Mouse (Mus musculus): ENCODE measurements around the gene Smarcb1. TPM values are rescaled to one million over a fixed set of nuclear protein-coding genes. Genes with fewer than 3 reads are reported as not detected.

Gene Smarcb1
- total and polyA plus RNA-seq, 3 experiments, result 48.4 to 254 (median 55.7) TPM

DNA sequence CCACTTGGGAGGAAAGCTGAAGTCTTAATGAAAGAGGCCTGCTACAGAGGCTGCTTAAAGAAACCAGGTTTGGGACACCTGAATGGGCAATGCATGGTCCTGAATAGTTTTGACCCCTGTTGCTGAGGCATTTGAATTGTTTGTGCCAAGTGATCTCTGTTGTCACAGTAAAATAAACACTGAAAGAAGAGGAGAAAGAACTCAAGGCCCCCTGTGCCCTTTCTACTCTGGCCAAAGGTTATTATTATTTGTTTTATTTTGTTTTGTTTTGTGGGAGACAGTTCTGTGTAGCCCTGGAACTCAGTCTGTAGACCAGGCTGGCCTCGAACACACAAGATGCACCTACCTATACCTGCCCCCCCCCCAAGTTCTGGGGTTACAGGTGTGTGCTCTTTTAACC, 13.6 kb upstream of the Smarcb1 start:
- H3K36me3 ChIP-seq (replicated peaks), result peaks cover 23% of the 10 kb centered on the region
- ATAC-seq (ENCODE audit: extremely low read depth, insufficient number of reproducible peaks, low FRiP score, poor library complexity, severe bottlenecking) (no peak), DNase-seq (ENCODE audit: low spot score) (no peak)
- TF ChIP-seq POLR2AphosphoS5 (IDR thresholded peaks at IDR 0.05; ENCODE audit: insufficient replicate concordance, low read depth, low read length), result no peak
- TF ChIP-seq CTCF (IDR thresholded peaks at IDR 0.05; ENCODE audit: low read depth, low read length), result no peak
- TF ChIP-seq GATA1 (IDR thresholded peaks at IDR 0.05; ENCODE audit: borderline replicate concordance, low read length), result no peak
- no peak for TF ChIP-seq GATA2 (IDR thresholded peaks at IDR 0.05; ENCODE audit: borderline replicate concordance, low read depth, low read length)
- no peak for TF ChIP-seq TAL1 (conservative IDR thresholded peaks at IDR 0.05; ENCODE audit: low read depth, low read length)
- H3K27me3 ChIP-seq (ENCODE audit: insufficient read depth, low read length), result peaks cover 32% of the 10 kb centered on the region
- peaks cover 61% of the 10 kb centered on the region for H3K4me1 ChIP-seq (ENCODE audit: insufficient read depth, low read depth, low read length)
- H3K9me3 ChIP-seq (replicated peaks), result no peaks in the 10 kb centered on the region
- no peak overlapping the region for H3K4me3 ChIP-seq (ENCODE audit: low read depth, low read length)

DNA sequence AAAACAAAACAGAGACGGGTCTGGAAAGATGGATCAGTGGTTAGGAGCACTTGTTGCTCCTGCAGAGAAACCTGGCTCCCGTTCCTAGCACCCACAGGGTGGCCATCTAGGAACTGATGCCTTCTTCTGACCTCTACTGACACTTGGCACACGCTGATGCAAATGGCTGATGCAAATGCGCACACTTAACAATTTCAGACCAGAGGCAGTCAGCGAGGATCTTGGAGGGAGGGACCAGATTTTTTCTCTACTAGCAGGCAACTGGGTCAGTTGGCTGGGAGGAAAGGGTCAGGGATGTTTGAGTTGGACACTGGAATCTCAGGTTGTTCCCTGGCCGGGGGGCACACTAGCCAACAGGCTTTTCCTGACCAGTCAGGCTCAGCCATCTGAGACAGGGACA, 11.5 kb upstream of the Smarcb1 start, which contains the start of gene Chchd10:
Chchd10 (plus strand) TSS at position 240 of the 400 bp plus-strand sequence.
- Histone ChIP-seq H3K27me3 (ENCODE audit: insufficient read depth, low read length) (peaks cover 52% of the 10 kb centered on the region), H3K9me3 (replicated peaks) (no peaks in the 10 kb centered on the region), H3K36me3 (replicated peaks) (peaks cover 10% of the 10 kb centered on the region), H3K4me1 (ENCODE audit: insufficient read depth, low read depth, low read length) (peaks cover 44% of the 10 kb centered on the region), H3K4me3 (ENCODE audit: low read depth, low read length) (peak within 1 kb of the TSS; percentile 69; the same call in 1 of the 2 replicates)
- DNase-seq (ENCODE audit: low spot score) (no peak), ATAC-seq (ENCODE audit: extremely low read depth, insufficient number of reproducible peaks, low FRiP score, poor library complexity, severe bottlenecking) (no peak)
- TF ChIP-seq GATA1 (IDR thresholded peaks at IDR 0.05; ENCODE audit: borderline replicate concordance, low read length), result no peak
- TF ChIP-seq TAL1 (conservative IDR thresholded peaks at IDR 0.05; ENCODE audit: low read depth, low read length), result no peak
- TF ChIP-seq POLR2AphosphoS5 (IDR thresholded peaks at IDR 0.05; ENCODE audit: insufficient replicate concordance, low read depth, low read length), result no peak
- TF ChIP-seq GATA2 (IDR thresholded peaks at IDR 0.05; ENCODE audit: borderline replicate concordance, low read depth, low read length), result no peak
- TF ChIP-seq CTCF (IDR thresholded peaks at IDR 0.05; ENCODE audit: low read depth, low read length), result no peak

DNA sequence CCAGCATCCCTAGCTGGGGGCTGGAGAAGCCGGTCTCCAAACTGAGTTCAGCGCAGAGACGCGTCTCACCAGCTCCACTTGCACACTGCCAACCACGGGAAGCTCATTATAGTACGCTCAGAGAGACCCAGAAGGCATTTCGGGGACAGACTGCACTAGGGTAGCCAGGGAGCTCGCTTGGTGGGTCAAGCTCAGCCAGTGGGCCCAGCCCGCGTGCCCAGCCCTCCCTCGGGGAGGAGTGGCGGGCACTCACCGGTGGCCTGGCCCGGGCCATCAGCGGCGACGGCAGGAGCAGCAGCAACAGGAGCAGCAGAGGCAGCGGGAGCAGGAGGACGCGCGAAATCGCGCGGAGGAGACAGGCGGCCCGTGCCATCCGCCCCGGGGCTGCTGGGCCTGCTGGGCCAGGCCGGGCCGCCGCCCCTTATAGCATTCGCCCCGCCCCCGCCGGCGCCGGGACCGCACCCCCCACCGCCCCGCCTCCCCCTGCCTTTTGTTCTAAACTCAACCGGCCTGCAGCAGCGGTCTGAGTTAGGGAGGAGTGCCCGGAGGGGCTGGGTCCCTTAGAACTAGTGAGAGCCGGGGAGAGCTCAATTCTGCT, 10.8 kb upstream of the Smarcb1 start:
- H3K27me3 ChIP-seq (ENCODE audit: insufficient read depth, low read length), result peaks cover 58% of the 10 kb centered on the region
- peak; percentile 63 for DNase-seq (ENCODE audit: low spot score)
- H3K36me3 ChIP-seq (replicated peaks), result peaks cover 5% of the 10 kb centered on the region
- TF ChIP-seq TAL1 (conservative IDR thresholded peaks at IDR 0.05; ENCODE audit: low read depth, low read length) (no peak), GATA2 (IDR thresholded peaks at IDR 0.05; ENCODE audit: borderline replicate concordance, low read depth, low read length) (no peak), POLR2AphosphoS5 (IDR thresholded peaks at IDR 0.05; ENCODE audit: insufficient replicate concordance, low read depth, low read length) (no peak), GATA1 (IDR thresholded peaks at IDR 0.05; ENCODE audit: borderline replicate concordance, low read length) (no peak), CTCF (IDR thresholded peaks at IDR 0.05; ENCODE audit: low read depth, low read length) (no peak)
- H3K4me3 ChIP-seq (ENCODE audit: low read depth, low read length), result peak overlapping the region; percentile 69; the same call in 1 of the 2 replicates
- peaks cover 36% of the 10 kb centered on the region for H3K4me1 ChIP-seq (ENCODE audit: insufficient read depth, low read depth, low read length)
- H3K9me3 ChIP-seq (replicated peaks), result no peaks in the 10 kb centered on the region
- ATAC-seq (ENCODE audit: extremely low read depth, insufficient number of reproducible peaks, low FRiP score, poor library complexity, severe bottlenecking), result no peak

DNA sequence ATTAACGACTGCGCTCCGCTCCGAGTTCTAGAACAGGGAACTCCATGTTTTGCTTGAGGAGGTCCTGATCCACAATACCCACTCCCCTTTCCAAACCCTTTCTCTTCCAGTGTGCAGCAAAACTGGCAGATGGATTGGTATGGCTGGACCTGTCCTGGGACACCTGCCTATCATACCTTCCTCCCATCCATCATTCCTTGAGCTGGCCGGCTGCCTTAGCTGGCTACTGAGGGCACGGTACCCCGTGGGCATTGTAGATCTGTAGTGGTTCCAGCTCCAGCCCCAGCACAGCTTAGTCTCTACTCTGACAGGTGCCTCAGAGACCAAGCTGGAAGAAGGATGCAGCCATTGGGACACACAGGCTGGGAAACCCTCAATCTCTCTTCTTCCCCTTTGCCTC, 9.9 kb upstream of the Smarcb1 start:
- Histone ChIP-seq H3K36me3 (replicated peaks) (no peaks in the 10 kb centered on the region), H3K27me3 (ENCODE audit: insufficient read depth, low read length) (peaks cover 65% of the 10 kb centered on the region), H3K4me3 (ENCODE audit: low read depth, low read length) (no peak overlapping the region), H3K9me3 (replicated peaks) (no peaks in the 10 kb centered on the region), H3K4me1 (ENCODE audit: insufficient read depth, low read depth, low read length) (peaks cover 29% of the 10 kb centered on the region)
- DNase-seq (ENCODE audit: low spot score), result no peak
- ATAC-seq (ENCODE audit: extremely low read depth, insufficient number of reproducible peaks, low FRiP score, poor library complexity, severe bottlenecking), result no peak
- TF ChIP-seq TAL1 (conservative IDR thresholded peaks at IDR 0.05; ENCODE audit: low read depth, low read length) (no peak), GATA2 (IDR thresholded peaks at IDR 0.05; ENCODE audit: borderline replicate concordance, low read depth, low read length) (no peak), POLR2AphosphoS5 (IDR thresholded peaks at IDR 0.05; ENCODE audit: insufficient replicate concordance, low read depth, low read length) (no peak), CTCF (IDR thresholded peaks at IDR 0.05; ENCODE audit: low read depth, low read length) (no peak), GATA1 (IDR thresholded peaks at IDR 0.05; ENCODE audit: borderline replicate concordance, low read length) (no peak)

DNA sequence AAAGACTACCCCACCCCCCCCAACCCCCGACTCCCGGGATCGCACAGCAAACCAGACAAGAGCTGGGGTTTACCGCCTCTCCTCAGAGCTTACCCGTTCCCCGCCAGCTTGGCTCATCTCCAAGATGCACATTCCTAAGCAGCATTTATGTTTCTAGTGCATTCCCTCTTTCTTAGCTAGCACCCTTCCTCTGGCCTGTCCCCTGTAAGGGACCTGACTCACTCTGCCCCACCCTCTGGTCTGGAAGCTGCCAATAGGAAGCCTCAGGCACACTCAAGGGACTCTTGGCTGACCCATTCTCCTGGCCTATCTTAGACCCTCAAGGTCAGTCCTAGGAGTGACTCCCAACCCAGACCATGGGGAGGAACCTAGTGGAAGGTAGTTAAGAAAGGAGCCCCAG, 8.9 kb upstream of the Smarcb1 start:
- H3K4me1 ChIP-seq (ENCODE audit: insufficient read depth, low read depth, low read length), result peaks cover 23% of the 10 kb centered on the region
- peaks cover 2% of the 10 kb centered on the region for H3K36me3 ChIP-seq (replicated peaks)
- no peak for TF ChIP-seq TAL1 (conservative IDR thresholded peaks at IDR 0.05; ENCODE audit: low read depth, low read length)
- no peak for TF ChIP-seq POLR2AphosphoS5 (IDR thresholded peaks at IDR 0.05; ENCODE audit: insufficient replicate concordance, low read depth, low read length)
- no peak for TF ChIP-seq GATA2 (IDR thresholded peaks at IDR 0.05; ENCODE audit: borderline replicate concordance, low read depth, low read length)
- TF ChIP-seq CTCF (IDR thresholded peaks at IDR 0.05; ENCODE audit: low read depth, low read length), result no peak
- TF ChIP-seq GATA1 (IDR thresholded peaks at IDR 0.05; ENCODE audit: borderline replicate concordance, low read length), result no peak
- H3K9me3 ChIP-seq (replicated peaks), result no peaks in the 10 kb centered on the region
- no peak for DNase-seq (ENCODE audit: low spot score)
- no peak overlapping the region for H3K4me3 ChIP-seq (ENCODE audit: low read depth, low read length)
- no peak for ATAC-seq (ENCODE audit: extremely low read depth, insufficient number of reproducible peaks, low FRiP score, poor library complexity, severe bottlenecking)
- peaks cover 71% of the 10 kb centered on the region for H3K27me3 ChIP-seq (ENCODE audit: insufficient read depth, low read length)

DNA sequence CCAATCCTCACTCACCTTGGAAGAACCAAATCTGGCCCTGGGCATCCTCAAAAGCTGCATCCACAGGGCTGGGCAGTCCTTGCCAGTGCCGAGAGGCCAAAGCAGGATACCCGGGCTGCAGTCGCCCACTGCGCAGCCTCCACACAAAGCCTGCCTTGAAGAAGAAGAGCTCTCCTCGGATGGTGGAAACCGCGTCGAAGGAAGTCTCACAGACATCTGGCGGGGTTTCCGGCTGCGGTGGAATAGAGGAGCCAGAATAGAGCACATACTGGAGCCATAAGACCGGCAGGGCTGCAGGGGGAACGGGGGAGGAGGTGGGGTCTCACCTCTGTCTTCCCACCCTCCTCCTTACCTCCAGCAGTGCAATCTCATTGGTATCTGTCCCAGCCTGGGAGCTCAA, 5.0 kb upstream of the Smarcb1 start:
- TF ChIP-seq GATA2 (IDR thresholded peaks at IDR 0.05; ENCODE audit: borderline replicate concordance, low read depth, low read length) (no peak), CTCF (IDR thresholded peaks at IDR 0.05; ENCODE audit: low read depth, low read length) (no peak), TAL1 (conservative IDR thresholded peaks at IDR 0.05; ENCODE audit: low read depth, low read length) (no peak), GATA1 (IDR thresholded peaks at IDR 0.05; ENCODE audit: borderline replicate concordance, low read length) (no peak), POLR2AphosphoS5 (IDR thresholded peaks at IDR 0.05; ENCODE audit: insufficient replicate concordance, low read depth, low read length) (no peak)
- DNase-seq (ENCODE audit: low spot score), result no peak

More for the DNA sequence above, 5.0 kb upstream of the Smarcb1 start:
- Histone ChIP-seq H3K36me3 (replicated peaks) (peaks cover 17% of the 10 kb centered on the region), H3K4me1 (ENCODE audit: insufficient read depth, low read depth, low read length) (peaks cover 22% of the 10 kb centered on the region), H3K27me3 (ENCODE audit: insufficient read depth, low read length) (peaks cover 55% of the 10 kb centered on the region), H3K4me3 (ENCODE audit: low read depth, low read length) (no peak overlapping the region), H3K9me3 (replicated peaks) (no peaks in the 10 kb centered on the region)
- ATAC-seq (ENCODE audit: extremely low read depth, insufficient number of reproducible peaks, low FRiP score, poor library complexity, severe bottlenecking), result no peak
